Mouse (Mus musculus) monocyte, adult 5-6 weeks (primary cell): ENCODE measurements around the gene Rock2. TPM values are rescaled to one million over a fixed set of nuclear protein-coding genes. Genes with fewer than 3 reads are reported as not detected.
"Not testable (repeated sequence)": the region's sequence is repeated elsewhere in the genome, so short reads cannot be mapped to it uniquely, and the experiment has no call there.

Experiments used
- ATAC-seq: fragments of 153-309, 156-312 bp; replicated peaks from 2 replicates; pipeline ENCODE4 v1.8.0; 2017; ENCODE audit warnings: mild to moderate bottlenecking; ENCODE audit not compliant: low TSS enrichment, insufficient number of reproducible peaks, severe bottlenecking, poor library complexity, low FRiP score
- total RNA-seq: library from RNA; stranded (forward); fragments of 200-1000, 200-491, 200-594 nt; gene quantifications from 3 replicates; pipeline ENCODE4 v1.2.3, GENCODE M21; 2017

Gene Rock2
- total RNA-seq, 1 experiment from 2014 or later: 84.2 TPM

- ATAC-seq: no peak
These were observed 72.1 kb downstream of the Rock2 start for GRCm38 (mm10) chr12:16966811-16967210.

DNA sequence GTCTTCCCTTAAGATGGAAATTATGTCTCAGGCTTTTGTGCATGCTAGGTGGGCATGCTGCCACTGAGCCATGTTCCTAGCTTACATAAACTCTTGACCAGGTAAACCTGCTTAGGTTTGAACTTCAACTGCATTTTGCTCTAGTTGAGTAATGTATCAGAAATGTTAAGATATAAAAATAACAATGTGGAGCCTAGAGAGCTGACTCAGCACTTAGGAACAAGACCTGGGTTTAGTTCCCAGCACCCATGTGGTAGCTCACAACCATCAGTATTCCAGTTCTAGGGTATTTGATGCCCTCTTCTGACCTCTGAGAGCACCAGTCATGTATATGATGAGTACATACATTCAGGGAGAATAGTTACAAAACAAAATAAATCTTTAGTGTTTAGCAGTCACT is 82.4 kb downstream of the Rock2 start:
- no peak for ATAC-seq

- no peak for ATAC-seq
These were observed 91.1 kb downstream of the Rock2 start for GRCm38 (mm10) chr12:16985778-16986177.

DNA sequence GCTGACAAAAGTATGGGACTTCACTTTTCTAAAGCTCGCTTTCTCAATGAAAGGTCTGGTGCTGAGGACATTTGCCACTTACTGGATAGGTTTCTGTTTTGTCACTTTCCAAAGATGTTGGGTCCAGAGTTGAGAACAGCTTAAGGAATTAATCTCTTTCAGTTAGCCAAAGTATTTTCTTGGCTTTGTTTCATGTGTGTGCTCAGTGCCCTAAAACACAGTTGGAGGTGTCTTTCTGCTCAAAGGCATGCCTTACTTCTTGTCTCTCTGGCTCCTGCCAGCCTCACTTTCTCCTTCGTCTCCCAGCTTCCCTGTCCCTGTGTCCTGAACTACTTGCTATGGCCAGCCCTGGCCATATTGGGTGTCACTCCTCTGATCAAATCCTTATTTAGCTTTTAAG is 96.7 kb downstream of the Rock2 start:
- no peak for ATAC-seq

GRCm38 (mm10) chr12:16992355-16992754 is 97.7 kb downstream of the Rock2 start:
- no peak for ATAC-seq

GRCm38 (mm10) chr12:16994291-16994690 is 99.6 kb downstream of the Rock2 start:
- ATAC-seq: no peak

DNA sequence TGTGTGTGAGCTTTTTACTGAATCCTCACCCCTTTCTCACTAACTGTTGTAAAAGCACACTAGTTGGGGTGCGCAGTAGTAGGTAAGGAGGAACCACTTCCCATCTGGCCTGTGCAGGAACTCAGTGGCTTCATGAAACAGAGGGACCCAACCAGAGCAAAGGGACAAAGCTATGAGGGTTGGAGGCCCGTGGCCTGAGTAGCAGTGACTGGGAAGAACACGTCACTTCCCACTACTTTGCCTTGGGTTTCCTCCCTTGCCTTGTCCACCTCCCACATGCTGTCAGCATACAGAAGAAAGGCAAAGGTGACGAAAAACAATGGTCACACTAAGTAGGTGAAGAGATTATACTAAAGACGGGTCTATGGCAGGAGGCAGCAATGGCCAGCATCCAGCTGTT is 101.6 kb downstream of the Rock2 start:
- ATAC-seq: no peak

DNA sequence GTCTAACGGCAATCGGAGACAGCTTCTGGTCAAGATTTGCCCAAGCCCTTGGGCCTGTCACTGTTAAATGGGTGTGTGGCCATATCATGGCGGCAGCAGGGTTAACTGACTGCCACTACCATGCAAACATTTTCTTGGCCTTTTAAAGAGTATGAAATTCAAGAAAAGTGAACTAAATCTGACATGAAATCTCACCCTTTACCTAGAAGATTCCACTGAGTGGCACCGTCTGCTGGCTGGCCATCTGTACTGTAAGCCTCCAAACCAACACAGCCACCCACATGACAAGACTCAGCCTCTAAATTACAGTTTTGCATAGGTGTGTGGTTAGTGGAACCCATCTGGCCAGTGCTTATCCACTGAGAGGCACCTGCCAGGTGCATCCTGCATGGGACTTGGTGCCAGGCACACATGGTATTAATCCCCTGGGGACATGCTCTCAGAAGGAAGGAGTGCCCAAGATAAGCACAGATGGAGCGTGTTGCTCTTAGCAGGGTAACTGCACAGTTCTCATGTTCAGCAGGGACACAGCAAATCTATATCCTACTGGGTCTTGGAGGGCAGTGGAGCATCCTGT is 102.3 kb downstream of the Rock2 start:
- no peak for ATAC-seq

DNA sequence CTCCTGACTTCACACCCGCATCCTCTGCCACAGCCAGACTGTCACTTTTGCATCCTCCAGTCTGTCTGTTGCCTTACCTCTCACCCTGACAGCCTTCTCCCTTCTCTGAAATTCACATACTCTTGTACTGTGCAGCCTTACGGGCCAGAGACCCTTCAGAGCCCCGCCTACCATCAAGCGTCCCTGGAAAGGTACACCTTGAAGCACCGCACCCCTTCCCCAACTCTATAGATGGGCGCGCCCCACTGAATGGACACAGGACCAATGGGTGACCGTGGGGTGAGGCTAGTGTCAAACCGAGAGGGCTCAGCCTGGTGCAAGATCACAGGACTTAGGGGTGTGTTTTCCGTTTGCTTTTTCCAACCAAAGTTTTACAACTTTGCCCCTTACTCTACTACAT is 104.5 kb downstream of the Rock2 start:
- ATAC-seq: no peak

- ATAC-seq: peak; percentile 88
These were observed 105.2 kb downstream of the Rock2 start, which contains the start of gene Pqlc3 for GRCm38 (mm10) chr12:16999739-17000497. Gene Pqlc3 (minus strand): TSS chr12:17000408.

DNA sequence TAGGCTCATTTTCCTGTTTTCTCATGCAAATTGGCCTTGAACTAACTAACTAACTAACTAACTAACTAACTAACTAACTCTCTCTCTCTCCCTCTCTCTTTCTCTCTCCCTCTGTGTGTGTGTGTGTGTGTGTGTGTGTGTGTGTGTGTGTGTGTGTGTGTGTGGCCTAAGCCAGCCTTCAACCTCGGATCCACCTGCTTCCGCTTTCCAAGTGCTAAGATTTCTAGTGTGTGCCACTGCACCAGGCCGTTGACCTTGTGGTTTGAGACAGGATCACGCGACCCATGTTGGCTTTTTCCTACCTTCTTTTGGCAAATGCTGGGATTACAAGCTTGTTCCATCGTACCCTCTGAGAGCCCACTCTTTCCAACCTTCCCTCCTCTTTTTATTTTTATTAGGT is 105.9 kb downstream of the Rock2 start:
- 0 out of 2 replicates have a peak, but pooled peaks have one; percentile 40 for ATAC-seq

- no peak for ATAC-seq
These were observed 106.5 kb downstream of the Rock2 start for GRCm38 (mm10) chr12:17001211-17001610.

DNA sequence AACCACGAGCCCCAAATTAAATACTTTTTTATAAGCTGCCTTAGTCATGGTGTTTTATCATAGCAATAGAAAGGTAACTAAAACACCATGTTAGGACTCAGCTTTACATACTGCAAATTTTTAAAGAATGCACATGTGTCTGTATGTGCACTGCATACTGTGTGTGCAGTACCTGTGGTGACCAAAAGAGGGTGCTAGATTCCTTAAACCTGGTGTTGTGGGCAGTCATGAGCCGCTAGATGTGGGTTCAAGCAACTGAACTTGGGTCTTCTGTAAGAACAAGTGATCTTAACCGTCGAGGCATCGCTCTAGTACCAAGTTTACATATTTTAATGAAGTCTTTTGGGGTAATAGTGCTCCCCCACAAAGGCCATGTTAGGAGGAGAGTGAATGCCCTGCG is 114.8 kb downstream of the Rock2 start:
- no peak for ATAC-seq

DNA sequence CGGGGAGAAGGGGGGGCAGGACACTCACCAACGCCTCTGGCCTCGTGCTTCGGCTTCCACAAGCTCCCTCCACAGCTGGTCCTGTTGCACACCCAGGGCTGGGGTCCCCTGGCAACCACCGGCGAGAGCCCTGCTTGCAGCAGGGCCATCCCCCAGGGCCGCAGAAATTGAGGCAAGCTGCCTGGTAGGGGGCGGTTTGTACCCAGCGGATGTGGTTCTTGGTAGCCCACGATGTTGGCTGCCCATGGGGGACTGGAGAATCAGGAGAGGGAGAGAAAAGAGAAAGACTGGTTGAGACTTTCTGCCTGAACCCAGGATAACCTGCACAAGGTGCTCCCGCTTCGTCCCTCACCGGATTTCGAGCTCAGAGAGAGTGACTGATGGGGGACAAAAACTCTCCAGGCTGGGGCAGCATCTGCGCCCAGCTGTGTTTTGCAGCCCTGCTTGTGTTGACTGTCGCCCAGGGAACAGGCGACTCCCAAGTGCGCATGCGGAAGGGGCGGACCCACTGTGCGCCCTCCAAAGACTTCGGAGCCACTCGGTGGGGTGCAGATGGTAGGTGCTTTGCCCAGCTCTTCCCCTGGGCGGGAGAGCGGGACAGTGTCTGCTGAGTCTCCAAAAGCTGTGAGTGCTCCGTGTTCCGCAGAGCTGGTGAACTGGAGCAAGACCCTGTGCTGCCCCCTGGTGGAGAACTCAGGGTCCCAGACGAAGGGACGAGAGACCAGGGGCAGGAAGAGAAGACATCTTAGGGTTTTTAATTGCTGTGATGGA is 116.6 kb downstream of the Rock2 start, which contains the start of gene 2410004P03Rik:
Gene 2410004P03Rik, minus strand, starts transcription at position 628 of the 771 bp plus-strand sequence.
- peak; percentile 83 for ATAC-seq

- ATAC-seq: no peak
These were observed 117.6 kb downstream of the Rock2 start for GRCm38 (mm10) chr12:17012067-17012899.

DNA sequence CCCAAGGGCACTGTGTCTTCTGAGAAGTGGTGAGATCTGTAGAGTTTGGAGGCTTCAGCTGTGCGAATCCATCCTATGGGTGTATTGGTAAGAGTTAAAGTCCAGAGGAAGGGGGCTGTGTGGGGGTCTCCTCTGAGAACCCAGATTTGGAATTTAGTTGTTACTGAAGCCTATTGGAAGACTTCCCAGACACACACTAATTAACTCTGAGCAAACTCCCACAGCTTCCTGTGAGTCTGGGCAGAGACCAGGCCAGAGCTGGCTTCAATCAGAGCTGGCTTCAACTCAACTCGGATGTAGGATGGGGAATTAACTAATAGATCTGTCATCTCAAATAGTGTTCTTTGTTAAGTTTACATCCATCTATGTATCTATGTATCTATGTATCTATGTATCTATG is 121.0 kb downstream of the Rock2 start:
- no peak for ATAC-seq

GRCm38 (mm10) chr12:17018468-17018867 is 123.8 kb downstream of the Rock2 start:
- ATAC-seq: no peak

DNA sequence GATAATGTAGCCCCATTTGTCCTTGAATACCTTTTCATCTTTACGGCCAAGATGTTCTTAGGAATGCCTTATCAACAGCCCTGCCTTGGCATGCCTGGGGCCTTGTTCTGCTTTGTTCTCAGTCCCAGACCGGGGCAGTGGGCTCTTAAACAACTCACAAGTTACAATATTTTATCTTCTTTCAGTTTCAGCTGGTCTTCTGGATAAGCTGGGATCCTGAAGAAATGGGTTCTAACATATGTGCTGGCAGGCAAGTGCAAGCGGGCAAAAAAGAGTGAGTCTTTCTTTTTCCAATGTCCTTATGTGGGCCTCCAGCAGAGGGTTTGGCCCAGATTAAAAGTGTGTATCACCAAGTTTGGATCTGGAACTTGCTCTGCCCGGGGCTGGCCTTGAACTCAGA is 126.4 kb downstream of the Rock2 start:
- ATAC-seq: not testable (repeated sequence)

DNA sequence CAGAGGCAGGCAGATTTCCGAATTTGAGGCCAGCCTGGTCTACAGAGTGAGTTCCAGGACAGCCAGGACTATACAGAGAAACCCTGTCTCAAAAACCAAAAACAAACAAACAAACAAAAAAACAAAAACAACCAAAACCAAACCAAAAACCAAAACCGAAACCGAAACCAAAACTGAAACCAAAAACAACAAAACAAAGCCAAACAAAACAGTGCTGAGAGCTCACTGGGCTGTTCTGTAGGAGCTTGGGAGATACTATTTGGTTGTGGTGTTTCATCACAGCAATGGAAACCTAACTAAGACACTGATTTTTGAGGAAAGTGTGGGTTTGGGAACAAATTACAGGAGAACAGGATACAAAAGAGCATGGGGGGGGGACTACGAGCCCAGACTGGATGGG is 127.5 kb downstream of the Rock2 start:
- ATAC-seq: no peak
